ENCODE assay signal across 24 mouse cellular contexts in the genomic region with DNA sequence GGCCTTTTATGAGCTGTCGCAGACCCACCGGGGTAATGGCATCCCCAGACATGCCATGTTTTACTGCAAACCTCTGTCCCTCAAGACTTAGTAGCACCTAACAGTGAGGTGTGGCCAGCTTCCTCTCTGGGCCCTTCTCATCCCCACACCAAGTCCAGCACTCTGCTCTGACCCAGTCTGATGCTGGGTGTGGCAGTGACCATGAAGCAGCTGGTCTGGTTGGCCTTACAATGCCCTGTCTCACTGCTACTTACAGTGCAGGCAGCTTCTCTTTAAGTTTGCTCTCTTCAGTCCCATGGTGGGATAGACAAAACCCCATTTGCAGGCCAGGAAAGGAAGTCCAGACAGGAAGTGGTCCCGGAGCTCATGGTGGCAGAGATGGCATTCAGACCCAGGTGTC. TPM values are rescaled to one million over a fixed set of nuclear protein-coding genes. Genes with fewer than 3 reads are reported as not detected.
A peak's percentile ranks its signal among the peaks of the same experiment; 100 is the strongest.
DNase-seq lines count a peak whose midpoint lies in the region; ATAC-seq and TF ChIP-seq lines count a peak whose summit lies in the region.
"Had no signal": no experiment of that assay in that cellular context is flagged by ENCODE, and none has a peak within 500 bp of the region (broad histone marks: within the 10 kb centered on the region; RNA-seq: fewer than 3 reads in every experiment).

No protein-coding gene starts in this region.

- H3K9me3 ChIP-seq in heart, embryonic 16.5 days (replicated peaks; ENCODE audit: control insufficient read depth, low read length): peaks cover 2% of the 10 kb centered on the region; the same call in 1 of the 2 replicates
- no peaks in the 10 kb centered on the region for H3K9me3 ChIP-seq in midbrain, embryonic 10.5 days (replicated peaks)
- H3K9me3 ChIP-seq in midbrain, embryonic 16.5 days (replicated peaks; ENCODE audit: control insufficient read depth, low read length, poor library complexity, severe bottlenecking): no peaks in the 10 kb centered on the region
- H3K9me3 ChIP-seq: kidney, embryonic 15.5 days had no signal

- intact Hi-C loops in heart, adult 2 months (cut with DNase I): loop anchor here (5.0 to 10.0 kb wide), 2 partner anchors 42 to 359 kb away; partner anchors contain the start of genes Baiap2l2 and Dmc1
- intact Hi-C loops in heart, postnatal 14 days (cut with DNase I): no loop called here

- H3K9ac ChIP-seq in heart, adult 2 months (ENCODE audit: low read depth, low read length): no peak overlapping the region
- 0 out of 2 replicates have a peak overlapping the region, but pooled peaks have one; percentile 20 for H3K9ac ChIP-seq in heart, embryonic 16.5 days (ENCODE audit: low read length)
- no peak overlapping the region for H3K9ac ChIP-seq in midbrain, embryonic 16.5 days (ENCODE audit: low read depth, low read length)
- H3K9ac ChIP-seq: kidney, embryonic 15.5 days had no signal

- H3K36me3 ChIP-seq in heart, adult 2 months (ENCODE audit: control insufficient read depth, insufficient read depth, low read length): no peaks in the 10 kb centered on the region
- H3K36me3 ChIP-seq in heart, embryonic 16.5 days (ENCODE audit: control insufficient read depth, insufficient read depth): peaks cover 45% of the 10 kb centered on the region
- H3K36me3 ChIP-seq in midbrain, embryonic 10.5 days: peaks cover 74% of the 10 kb centered on the region
- peaks cover 25% of the 10 kb centered on the region for H3K36me3 ChIP-seq in midbrain, embryonic 16.5 days (ENCODE audit: control insufficient read depth, insufficient read depth, low read length)

- peak overlapping the region; percentile 20; the same call in 1 of the 2 replicates for H3K27ac ChIP-seq in heart, adult 2 months
- H3K27ac ChIP-seq in heart, embryonic 16.5 days (ENCODE audit: low read length): peak overlapping the region; percentile 98
- H3K27ac ChIP-seq in midbrain, embryonic 10.5 days (replicated peaks): peak overlapping the region; percentile 1; the same call in 1 of the 2 replicates
- no peak overlapping the region for H3K27ac ChIP-seq in midbrain, embryonic 16.5 days (ENCODE audit: low read length)
- H3K27ac ChIP-seq: hindbrain, embryonic 14.5 days; kidney, embryonic 15.5 days had no signal

- H3K27me3 ChIP-seq in heart, adult 2 months (ENCODE audit: control insufficient read depth, insufficient read depth, low read length): no peaks in the 10 kb centered on the region
- H3K27me3 ChIP-seq in heart, embryonic 16.5 days (ENCODE audit: control insufficient read depth, insufficient read depth, low read length): no peaks in the 10 kb centered on the region
- peaks cover 8% of the 10 kb centered on the region for H3K27me3 ChIP-seq in midbrain, embryonic 10.5 days (ENCODE audit: low read depth, poor library complexity, severe bottlenecking)
- H3K27me3 ChIP-seq in midbrain, embryonic 16.5 days (ENCODE audit: control insufficient read depth, insufficient read depth, low read depth, low read length): no peaks in the 10 kb centered on the region
- H3K27me3 ChIP-seq: CH12.LX; kidney, embryonic 15.5 days; Patski had no signal

- TF ChIP-seq CTCF in heart, adult 2 months (IDR thresholded peaks at IDR 0.05): no peak

- peaks cover 2% of the 10 kb centered on the region for H3K4me1 ChIP-seq in heart, adult 2 months (ENCODE audit: control insufficient read depth, insufficient read depth, low read length)
- H3K4me1 ChIP-seq in heart, embryonic 16.5 days (ENCODE audit: control insufficient read depth, insufficient read depth, low read length): peaks cover 24% of the 10 kb centered on the region
- H3K4me1 ChIP-seq in midbrain, embryonic 10.5 days: peaks cover 19% of the 10 kb centered on the region
- H3K4me1 ChIP-seq in midbrain, embryonic 16.5 days (ENCODE audit: control insufficient read depth, insufficient read depth, low read length): no peaks in the 10 kb centered on the region

- TF ChIP-seq POLR2A in heart, adult 2 months (IDR thresholded peaks at IDR 0.05; ENCODE audit: insufficient read depth, low read depth, low read length): no peak

- no peak overlapping the region for H3K4me3 ChIP-seq in heart, adult 2 months
- H3K4me3 ChIP-seq in heart, embryonic 16.5 days (ENCODE audit: low read length): no peak overlapping the region
- H3K4me3 ChIP-seq in midbrain, embryonic 10.5 days: no peak overlapping the region
- H3K4me3 ChIP-seq in midbrain, embryonic 16.5 days (ENCODE audit: low read depth, low read length): no peak overlapping the region
- H3K4me3 ChIP-seq: erythroblast, embryonic 14.5 days; kidney, embryonic 15.5 days had no signal

- H3K4me2 ChIP-seq in heart, embryonic 16.5 days (ENCODE audit: low read depth, low read length): no peak overlapping the region
- no peak overlapping the region for H3K4me2 ChIP-seq in midbrain, embryonic 16.5 days (ENCODE audit: low read length)
- H3K4me2 ChIP-seq: hindbrain, embryonic 14.5 days; kidney, embryonic 15.5 days had no signal

- no peaks in the 10 kb centered on the region for H3K79me2 ChIP-seq in heart, adult 2 months (replicated peaks; ENCODE audit: control insufficient read depth, insufficient read depth, low read length)

- ATAC-seq in heart, embryonic 16.5 days (replicated peaks; ENCODE audit: extremely low read depth, insufficient read depth, low FRiP score): no peak
- ATAC-seq in midbrain, embryonic 16.5 days: no peak
- no peak for ATAC-seq in erythroblast, adult 5-6 weeks (replicated peaks; ENCODE audit: low FRiP score, poor library complexity, severe bottlenecking)
- ATAC-seq: activated CD4-positive, CD25-positive, alpha-beta regulatory T cell, adult 4 months; forebrain, embryonic 16.5 days; intestine, embryonic 16.5 days; Patski had no signal

- TF ChIP-seq EP300 in heart, adult 2 months (IDR thresholded peaks at IDR 0.05; ENCODE audit: insufficient read depth, low read depth, low read length): no peak

- 73% methylated on average over 3 of the region's 3 CpGs for WGBS in heart, adult 2 months
- WGBS in heart, embryonic 16.5 days: 89% methylated on average over 3 of the region's 3 CpGs
- WGBS in midbrain, embryonic 10.5 days: 89% methylated on average over 3 of the region's 3 CpGs
- WGBS in midbrain, embryonic 16.5 days: 92% methylated on average over 3 of the region's 3 CpGs

- DNase-seq in heart, adult 2 months: no peak
- no peak for DNase-seq in heart, postnatal 14 days
- DNase-seq in heart, adult 9 months (ENCODE audit: low spot score in 2 of 2): no peak
- DNase-seq in midbrain, embryonic 10.5 days (ENCODE audit: low spot score): no peak
- DNase-seq: cerebellum, adult 18-20 months; cerebellum, adult 9-11 months; cerebellum, postnatal 36 days; gastrocnemius, postnatal 36 days; kidney, adult 2 months had no signal

RNA-seq across cellular contexts. Expression of gene Slc16a8, which starts 9.2 kb away (rescaled TPM):
- under 1 TPM; 0.16 to 0.39 TPM for total RNA-seq in heart, adult 2 months (2021)
- polyA plus RNA-seq in heart, adult 2 months (2012; rRNA removed): 0.12 and 0.57 TPM in 2 replicates
- total RNA-seq in heart, postnatal 14 days (2021): under 1 TPM; 0.19 to 0.29 TPM
- polyA plus RNA-seq in heart, embryonic 16.5 days (2015; fragmentation: Nextera tagmentation; extraction: Ambion mirVana): 0.47 and 0.95 TPM in 2 replicates
- polyA plus RNA-seq in midbrain, embryonic 10.5 days (2016; fragmentation: Nextera tagmentation; extraction: Ambion mirVana): 0.06 and 0.14 TPM in 2 replicates
- polyA plus RNA-seq in midbrain, embryonic 16.5 days (2015; fragmentation: Nextera tagmentation; extraction: Ambion mirVana): 0.40 and 0.61 TPM in 2 replicates
- not detected in 2 replicates for total RNA-seq in erythroblast, adult 5-6 weeks (2015; ENCODE audit: low replicate concordance)
- total RNA-seq in erythroblast, adult 5-6 weeks (2017; ENCODE audit: low replicate concordance): not detected in 2 replicates
- total RNA-seq: adrenal gland, adult 18-20 months; adrenal gland, postnatal 14 days had no signal
- polyA plus RNA-seq: activated CD4-positive, CD25-positive, alpha-beta regulatory T cell, adult 4 months; erythroblast, embryonic 14.5 days; forebrain, embryonic 11.5 days; frontal cortex, adult 2 months; intestine, embryonic 16.5 days had no signal

RNA-seq across cellular contexts. Expression of gene Gm49486, which starts 16.1 kb away (rescaled TPM):
- total RNA-seq in heart, adult 2 months (2021): 1 to 10 TPM in 1 of 2 experiments, under 1 TPM in 1; 0.61 to 1.4 TPM
- 0.39 and 0.59 TPM in 2 replicates for polyA plus RNA-seq in heart, adult 2 months (2012; rRNA removed)
- total RNA-seq in heart, postnatal 14 days (2021): under 1 TPM; 0.76 to 0.98 TPM
- 0.63 and 0.67 TPM in 2 replicates for polyA plus RNA-seq in heart, embryonic 16.5 days (2015; fragmentation: Nextera tagmentation; extraction: Ambion mirVana)
- polyA plus RNA-seq in midbrain, embryonic 10.5 days (2016; fragmentation: Nextera tagmentation; extraction: Ambion mirVana): 0.12 and 0.34 TPM in 2 replicates
- polyA plus RNA-seq in midbrain, embryonic 16.5 days (2015; fragmentation: Nextera tagmentation; extraction: Ambion mirVana): 0.47 and 1.3 TPM in 2 replicates
- not detected in 2 replicates for total RNA-seq in erythroblast, adult 5-6 weeks (2015; ENCODE audit: low replicate concordance)
- total RNA-seq in erythroblast, adult 5-6 weeks (2017; ENCODE audit: low replicate concordance): not detected in 2 replicates
- polyA plus RNA-seq: erythroblast, embryonic 14.5 days had no signal

RNA-seq across cellular contexts. Expression of gene Pick1, which starts 16.3 kb away (rescaled TPM):
- 10 to 100 TPM; 21.3 to 24.0 TPM for total RNA-seq in heart, adult 2 months (2021)
- 27.7 and 35.5 TPM in 2 replicates for polyA plus RNA-seq in heart, adult 2 months (2012; rRNA removed)
- 10 to 100 TPM; 22.4 to 23.2 TPM for total RNA-seq in heart, postnatal 14 days (2021)
- 36.5 and 37.9 TPM in 2 replicates for polyA plus RNA-seq in heart, embryonic 16.5 days (2015; fragmentation: Nextera tagmentation; extraction: Ambion mirVana)
- polyA plus RNA-seq in midbrain, embryonic 10.5 days (2016; fragmentation: Nextera tagmentation; extraction: Ambion mirVana): 42.1 and 52.2 TPM in 2 replicates
- polyA plus RNA-seq in midbrain, embryonic 16.5 days (2015; fragmentation: Nextera tagmentation; extraction: Ambion mirVana): 109 and 110 TPM in 2 replicates
- 1.3 TPM in 1 of 2 replicates, not detected in the other for total RNA-seq in erythroblast, adult 5-6 weeks (2015; ENCODE audit: low replicate concordance)
- 1.3 and 4.9 TPM in 2 replicates for total RNA-seq in erythroblast, adult 5-6 weeks (2017; ENCODE audit: low replicate concordance)

RNA-seq across cellular contexts. Expression of gene Baiap2l2, which starts 40.0 kb away (rescaled TPM):
- total RNA-seq in heart, adult 2 months (2021): under 1 TPM; 0.78 to 0.84 TPM
- 0.70 and 2.9 TPM in 2 replicates for polyA plus RNA-seq in heart, adult 2 months (2012; rRNA removed)
- under 1 TPM; 0.45 to 0.49 TPM for total RNA-seq in heart, postnatal 14 days (2021)
- 14.2 and 17.3 TPM in 2 replicates for polyA plus RNA-seq in heart, embryonic 16.5 days (2015; fragmentation: Nextera tagmentation; extraction: Ambion mirVana)
- polyA plus RNA-seq in midbrain, embryonic 10.5 days (2016; fragmentation: Nextera tagmentation; extraction: Ambion mirVana): 1.1 and 2.4 TPM in 2 replicates
- polyA plus RNA-seq in midbrain, embryonic 16.5 days (2015; fragmentation: Nextera tagmentation; extraction: Ambion mirVana): 1.3 and 3.6 TPM in 2 replicates
- total RNA-seq in erythroblast, adult 5-6 weeks (2015; ENCODE audit: low replicate concordance): not detected in 2 replicates
- total RNA-seq in erythroblast, adult 5-6 weeks (2017; ENCODE audit: low replicate concordance): not detected in 2 replicates
- polyA plus RNA-seq: erythroblast, embryonic 14.5 days had no signal
